Mouse (Mus musculus) hindbrain, embryonic 15.5 days (tissue): ENCODE data around the gene Gm20388. TPM values are rescaled to one million over a fixed set of nuclear protein-coding genes. Genes with fewer than 3 reads are reported as not detected.
A peak's percentile ranks its signal among the peaks of the same experiment; 100 is the strongest.

Experiments
- ATAC-seq: fragments of 200-750 bp; cut with Nextera tagmentation; 2 replicates; pipeline ENCODE4 v1.8.0; 2017; ENCODE audit warnings: low read depth, moderate number of reproducible peaks, moderate TSS enrichment; ENCODE audit not compliant: low FRiP score
- H3K27ac ChIP-seq: fragments of 300-500 bp; sonication (generic); replicated peaks from 2 replicates; pipeline ENCODE4 v1.5.1; 2015; ENCODE audit warnings: mild to moderate bottlenecking, inconsistent platforms
- H3K27me3 ChIP-seq: fragments of 300-500 bp; sonication (generic); 2 replicates; pipeline ENCODE4 v1.6.1; 2015; ENCODE audit warnings: control low read depth, inconsistent platforms
- H3K36me3 ChIP-seq: fragments of 300-500 bp; sonication (generic); 2 replicates; pipeline ENCODE4 v1.6.1; 2015; ENCODE audit warnings: control low read depth, inconsistent platforms
- H3K4me1 ChIP-seq: fragments of 300-500 bp; sonication (generic); replicated peaks from 2 replicates; pipeline ENCODE4 v1.6.1; 2015; ENCODE audit warnings: control low read depth, inconsistent platforms
- H3K4me2 ChIP-seq: fragments of 300-500 bp; sonication (generic); 2 replicates; pipeline ENCODE4 v1.6.1; 2015; ENCODE audit warnings: moderate library complexity, mild to moderate bottlenecking, inconsistent platforms
- H3K4me3 ChIP-seq: fragments of 300-500 bp; sonication (generic); 2 replicates; pipeline ENCODE4 v1.5.1; 2015; ENCODE audit warnings: mild to moderate bottlenecking, inconsistent platforms
- H3K9ac ChIP-seq: fragments of 300-500 bp; sonication (generic); 2 replicates; pipeline ENCODE4 v1.6.1; 2015; ENCODE audit warnings: inconsistent platforms
- H3K9me3 ChIP-seq: fragments of 300-500 bp; sonication (generic); 2 replicates; pipeline ENCODE4 v1.6.1; 2016; ENCODE audit warnings: control low read depth, inconsistent platforms
- WGBS: fragments of 180-500 bp; shearing (Covaris S2); methylation state at CpG from one replicate; pipeline ENCODE4 v1.1.7; 2015; 5-methylcytosine and 5-hydroxymethylcytosine counted together
- polyA plus RNA-seq: library from polyadenylated mRNA; unstranded; fragments of >200 nt; fragmentation: Nextera tagmentation; extraction: Ambion mirVana; gene quantifications from 2 replicates; pipeline ENCODE4 v1.2.1, GENCODE M21; 2015

Gene Gm20388
- polyA plus RNA-seq, 1 experiment from 2014 or later = 5.4 TPM

DNA sequence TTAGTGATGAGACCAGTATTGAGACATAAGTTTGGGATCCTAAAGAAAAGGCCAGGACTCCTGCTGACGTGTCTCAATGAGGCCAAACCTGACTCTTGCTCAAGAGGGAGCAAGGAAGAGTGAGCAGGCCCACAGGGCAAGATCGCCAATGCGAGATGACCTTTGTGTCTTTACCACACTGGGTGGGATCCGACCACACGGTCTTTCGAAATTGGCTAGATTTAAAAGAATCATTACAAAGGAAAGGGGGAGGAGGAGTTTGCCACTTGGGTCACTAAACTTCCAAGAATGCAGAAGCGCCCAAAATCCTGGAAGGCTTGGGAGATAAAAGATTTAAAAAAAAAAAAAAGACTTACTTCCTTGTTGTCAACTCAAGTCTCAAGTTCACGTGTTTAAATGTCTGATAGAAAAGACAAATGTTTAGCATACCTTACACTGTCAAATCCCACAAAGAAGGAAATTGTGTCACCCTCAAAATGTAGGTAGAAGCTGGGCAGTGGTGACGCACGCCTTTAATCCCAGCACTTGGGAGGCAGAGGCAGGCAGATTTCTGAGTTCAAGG, 1936.7 kb downstream of the Gm20388 start:
- no peaks in the 10 kb centered on the region for H3K36me3 ChIP-seq
- no peak overlapping the region for H3K4me3 ChIP-seq
- no peaks in the 10 kb centered on the region for H3K9me3 ChIP-seq
- no peak overlapping the region for H3K4me2 ChIP-seq
- WGBS = 69% methylated on average over 10 of the region's 10 CpGs
- H3K27me3 ChIP-seq = no peaks in the 10 kb centered on the region
- no peak overlapping the region for H3K9ac ChIP-seq
- peaks cover 16% of the 10 kb centered on the region for H3K4me1 ChIP-seq
- ATAC-seq = no peak
- H3K27ac ChIP-seq = no peak overlapping the region

DNA sequence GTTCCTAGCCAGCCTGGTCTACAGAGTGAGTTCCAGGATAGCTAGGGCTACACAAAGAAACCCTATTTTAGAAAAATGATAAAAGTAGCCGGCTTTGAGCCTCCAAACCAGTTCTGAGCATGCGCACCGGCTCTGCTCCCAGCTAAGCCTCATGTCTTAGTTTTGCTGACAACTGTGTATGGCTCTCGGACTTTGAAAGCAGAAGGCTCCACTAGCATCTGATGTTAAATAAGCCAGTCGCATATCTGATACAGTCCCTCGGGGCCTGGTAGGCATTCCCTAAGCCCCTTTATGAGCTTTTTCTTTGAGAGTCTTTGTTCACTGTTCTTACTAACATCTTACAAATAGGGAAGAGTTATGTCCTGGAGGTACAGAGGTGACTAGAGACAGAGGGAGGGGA, 1937.3 kb downstream of the Gm20388 start:
- Histone ChIP-seq H3K4me1 (peaks cover 16% of the 10 kb centered on the region), H3K27ac (no peak overlapping the region)
- 68% methylated on average over 6 of the region's 6 CpGs for WGBS

DNA sequence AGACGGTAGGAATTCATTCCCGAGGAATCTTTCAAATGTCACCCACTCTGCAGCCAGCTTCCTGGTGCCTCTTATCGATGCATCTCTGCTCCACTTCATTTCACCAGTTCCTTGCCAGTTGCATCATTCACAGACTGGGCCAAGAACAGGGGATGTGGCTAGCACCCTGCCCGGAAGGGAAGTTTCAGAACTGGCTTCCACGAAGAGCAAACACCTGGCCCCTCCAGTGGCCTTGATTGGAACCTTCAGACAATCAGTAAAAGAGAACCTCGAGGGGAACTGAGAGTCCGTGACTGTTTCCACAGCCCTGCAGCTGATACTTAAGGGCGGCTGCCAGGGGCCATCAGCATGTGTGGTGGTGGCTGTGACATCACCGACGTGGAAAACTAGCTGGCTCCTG, 1937.9 kb downstream of the Gm20388 start:
- H3K9me3 ChIP-seq = no peaks in the 10 kb centered on the region
- no peaks in the 10 kb centered on the region for H3K36me3 ChIP-seq
- H3K27me3 ChIP-seq = no peaks in the 10 kb centered on the region
- 70% methylated on average over 10 of the region's 10 CpGs for WGBS
- no peak overlapping the region for H3K9ac ChIP-seq
- peaks cover 16% of the 10 kb centered on the region for H3K4me1 ChIP-seq
- no peak for ATAC-seq
- H3K4me2 ChIP-seq = no peak overlapping the region
- no peak overlapping the region for H3K27ac ChIP-seq
- H3K4me3 ChIP-seq = no peak overlapping the region

More for the DNA sequence above, 1937.3 kb downstream of the Gm20388 start:
- no peak for ATAC-seq
- H3K4me2 ChIP-seq = no peak overlapping the region
- no peak overlapping the region for H3K9ac ChIP-seq
- H3K4me3 ChIP-seq = no peak overlapping the region
- no peaks in the 10 kb centered on the region for H3K27me3 ChIP-seq
- H3K36me3 ChIP-seq = no peaks in the 10 kb centered on the region
- no peaks in the 10 kb centered on the region for H3K9me3 ChIP-seq

DNA sequence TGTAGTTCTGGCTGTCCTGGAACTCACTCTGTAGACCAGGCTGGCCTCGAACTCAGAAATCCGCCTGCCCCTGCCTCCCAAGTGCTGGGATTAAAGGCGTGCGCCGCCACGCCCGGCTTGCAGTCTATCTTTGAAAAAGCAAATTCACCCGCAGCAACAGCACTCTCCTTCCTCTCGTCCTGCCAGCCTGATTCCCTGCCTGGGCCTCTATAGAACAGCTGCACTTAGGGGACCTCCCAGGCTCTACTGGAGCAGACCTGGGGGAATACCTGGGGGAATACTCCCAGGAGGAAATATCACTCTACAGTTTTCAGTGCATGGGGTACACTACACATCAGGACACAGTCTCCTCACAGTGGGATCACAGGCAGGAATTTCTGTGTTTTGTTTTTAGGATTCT, 1938.7 kb downstream of the Gm20388 start:
- WGBS = 71% methylated on average over 9 of the region's 9 CpGs
- H3K9me3 ChIP-seq = no peaks in the 10 kb centered on the region
- H3K4me3 ChIP-seq = no peak overlapping the region
- no peak overlapping the region for H3K9ac ChIP-seq
- no peaks in the 10 kb centered on the region for H3K27me3 ChIP-seq
- peaks cover 16% of the 10 kb centered on the region for H3K4me1 ChIP-seq
- no peaks in the 10 kb centered on the region for H3K36me3 ChIP-seq
- no peak overlapping the region for H3K27ac ChIP-seq
- no peak for ATAC-seq
- H3K4me2 ChIP-seq = no peak overlapping the region

DNA sequence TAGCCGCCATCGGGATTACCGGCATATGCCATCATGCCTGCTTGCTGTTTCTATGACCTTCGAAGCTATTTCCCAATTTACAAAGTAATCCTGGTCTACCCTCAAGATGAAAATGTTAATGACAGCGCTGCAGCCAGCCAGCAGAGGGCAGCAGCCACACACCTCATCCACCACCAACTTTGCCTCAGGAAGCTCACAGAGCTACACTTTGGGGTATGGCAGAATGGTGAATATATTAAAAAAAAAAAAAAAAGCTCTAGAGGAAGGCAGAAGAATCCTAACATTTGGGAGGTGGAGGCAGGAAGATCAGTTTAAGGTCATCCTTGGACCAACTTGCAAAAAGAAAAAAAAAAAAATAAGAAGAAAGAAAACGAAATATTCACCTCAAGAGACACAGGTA, 1939.4 kb downstream of the Gm20388 start:
- H3K36me3 ChIP-seq = no peaks in the 10 kb centered on the region
- peaks cover 16% of the 10 kb centered on the region for H3K4me1 ChIP-seq
- no peak overlapping the region for H3K4me3 ChIP-seq
- H3K27me3 ChIP-seq = no peaks in the 10 kb centered on the region
- no peak overlapping the region for H3K27ac ChIP-seq
- no peak overlapping the region for H3K4me2 ChIP-seq
- WGBS = 14% methylated on average over 6 of the region's 6 CpGs
- no peak overlapping the region for H3K9ac ChIP-seq
- ATAC-seq = no peak
- H3K9me3 ChIP-seq = no peaks in the 10 kb centered on the region

DNA sequence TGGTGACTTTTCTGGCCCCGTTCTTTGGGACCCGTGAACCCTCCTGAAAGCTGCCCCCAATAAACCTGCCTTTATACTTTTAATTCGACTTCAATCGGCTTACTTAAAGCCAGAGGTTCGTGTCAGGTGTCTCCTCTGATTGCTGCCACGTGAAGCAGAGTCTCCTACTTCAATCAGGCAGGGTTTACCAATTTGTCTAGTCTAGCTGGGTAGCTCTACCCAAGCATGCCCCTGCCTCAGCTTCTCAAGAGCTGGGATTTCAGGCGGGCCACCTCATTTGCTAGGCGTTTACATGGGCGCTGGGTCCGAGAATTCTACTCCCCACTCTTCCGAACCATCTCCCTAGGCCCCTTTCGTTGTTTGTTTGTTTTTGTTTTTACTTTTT, 1939.8 kb downstream of the Gm20388 start:
- Histone ChIP-seq H3K27me3 (no peaks in the 10 kb centered on the region), H3K9me3 (no peaks in the 10 kb centered on the region), H3K4me3 (no peak overlapping the region), H3K36me3 (no peaks in the 10 kb centered on the region), H3K4me1 (peaks cover 16% of the 10 kb centered on the region), H3K27ac (no peak overlapping the region), H3K9ac (no peak overlapping the region), H3K4me2 (peak overlapping the region; percentile 46)
- WGBS = 50% methylated on average over 12 of the region's 12 CpGs
- ATAC-seq = no peak

DNA sequence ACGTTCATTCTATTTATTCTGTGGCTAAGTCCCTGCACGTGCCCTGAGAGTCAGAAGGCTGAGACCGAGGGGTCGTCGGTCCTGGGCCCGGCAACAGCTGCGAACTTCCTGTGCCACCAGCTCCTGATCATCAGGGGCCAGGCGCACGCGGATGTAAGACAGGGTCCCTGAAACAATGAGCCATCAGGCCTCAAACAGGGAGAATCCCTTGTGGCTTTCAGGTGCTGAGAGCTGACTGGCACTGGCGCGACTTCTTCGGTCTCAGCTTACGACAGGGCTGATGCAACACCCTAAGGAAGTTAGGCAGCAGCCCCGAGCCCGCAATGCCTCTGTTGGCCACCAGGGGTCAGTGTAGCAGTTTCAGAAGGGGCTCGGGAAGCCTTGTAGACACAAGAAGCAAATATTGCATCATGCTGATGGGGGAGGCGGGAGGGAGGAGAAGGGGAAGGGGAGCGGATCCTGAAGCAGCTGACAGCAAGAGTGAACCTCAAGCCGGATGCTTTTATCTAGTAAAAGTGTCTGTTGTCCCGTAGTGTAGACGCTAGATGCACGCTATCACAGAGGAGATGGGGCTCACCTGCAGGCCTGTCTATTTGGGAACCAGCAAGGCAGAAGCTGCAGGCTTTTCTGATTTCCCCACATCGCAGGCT, 1940.3 kb downstream of the Gm20388 start:
- Histone ChIP-seq H3K27me3 (no peaks in the 10 kb centered on the region), H3K9ac (peak overlapping the region; percentile 41), H3K4me2 (peak overlapping the region; percentile 46), H3K9me3 (no peaks in the 10 kb centered on the region), H3K27ac (0 out of 2 replicates have a peak overlapping the region, but pooled peaks have one; percentile 33), H3K36me3 (no peaks in the 10 kb centered on the region), H3K4me1 (peaks cover 16% of the 10 kb centered on the region), H3K4me3 (peak overlapping the region; percentile 19; the same call in 1 of the 2 replicates)
- 4% methylated on average over 24 of the region's 24 CpGs for WGBS
- ATAC-seq = peak; percentile 76

DNA sequence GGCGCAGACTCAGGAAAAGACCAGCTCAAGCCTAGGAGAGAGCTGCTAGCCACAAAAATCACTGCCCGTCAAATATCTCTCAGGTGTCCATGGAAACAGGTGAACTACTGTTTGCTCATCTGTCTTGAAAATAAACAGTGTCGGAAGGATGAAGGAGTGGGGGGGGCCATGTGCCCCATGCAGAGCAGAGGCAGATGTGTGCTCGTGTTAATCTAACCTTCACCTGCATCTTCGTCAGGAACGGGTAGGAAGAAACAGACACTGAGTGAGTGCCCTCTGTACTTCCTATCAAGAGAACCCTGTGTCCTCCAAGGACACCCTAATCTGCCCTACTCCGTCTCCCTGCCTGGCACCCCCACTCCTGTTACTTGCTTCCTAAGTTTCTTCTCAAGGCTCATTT, 1941.1 kb downstream of the Gm20388 start:
- Histone ChIP-seq H3K4me1 (peaks cover 16% of the 10 kb centered on the region), H3K4me3 (no peak overlapping the region), H3K9me3 (no peaks in the 10 kb centered on the region), H3K27me3 (no peaks in the 10 kb centered on the region), H3K27ac (no peak overlapping the region), H3K4me2 (peak overlapping the region; percentile 46; the same call in 1 of the 2 replicates), H3K9ac (0 out of 2 replicates have a peak overlapping the region, but pooled peaks have one; percentile 41), H3K36me3 (no peaks in the 10 kb centered on the region)
- WGBS = 59% methylated on average over 7 of the region's 7 CpGs
- no peak for ATAC-seq

DNA sequence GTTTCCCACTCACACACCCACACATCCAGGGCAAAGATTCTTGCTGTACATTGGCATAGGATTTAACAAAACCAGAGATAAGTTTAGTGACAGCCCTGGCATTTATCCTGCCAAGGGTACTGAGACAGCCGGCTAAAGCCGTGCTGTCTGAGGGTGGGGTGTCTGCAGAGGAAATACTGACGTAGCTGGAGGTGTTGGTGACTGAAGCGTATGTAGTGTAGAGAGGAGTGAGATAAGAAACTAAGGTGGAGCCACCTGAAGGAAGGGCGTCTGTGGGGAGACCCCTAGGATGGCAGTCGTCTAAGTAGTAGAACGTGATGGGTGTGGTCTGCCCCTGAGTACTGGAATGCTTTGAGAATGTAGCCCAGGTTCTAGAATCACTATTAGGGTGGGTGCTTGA, 1941.8 kb downstream of the Gm20388 start:
- Histone ChIP-seq H3K9ac (no peak overlapping the region), H3K4me3 (no peak overlapping the region), H3K27me3 (no peaks in the 10 kb centered on the region), H3K9me3 (no peaks in the 10 kb centered on the region), H3K36me3 (no peaks in the 10 kb centered on the region), H3K4me2 (no peak overlapping the region), H3K4me1 (peaks cover 16% of the 10 kb centered on the region), H3K27ac (no peak overlapping the region)
- WGBS = 71% methylated on average over 7 of the region's 7 CpGs
- ATAC-seq = no peak

DNA sequence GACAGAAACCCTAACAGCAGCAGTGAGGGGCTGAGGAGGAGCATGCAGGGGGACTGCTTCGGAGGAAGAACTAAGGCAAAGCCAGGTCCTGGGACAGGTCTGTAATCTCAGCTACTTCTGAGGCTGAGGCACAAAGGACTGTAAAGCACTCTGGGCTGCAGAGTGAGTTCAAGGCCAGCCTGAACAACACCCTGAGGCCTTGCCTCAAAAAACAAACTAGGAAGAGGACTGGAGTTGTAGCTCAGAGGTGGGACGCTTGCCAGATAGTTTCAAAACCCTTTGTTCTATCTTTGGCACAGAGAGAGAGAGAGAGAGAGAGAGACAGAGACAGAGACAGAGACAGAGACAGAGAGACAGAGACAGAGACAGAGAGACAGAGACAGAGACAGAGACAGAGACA, 1942.9 kb downstream of the Gm20388 start:
- no peak overlapping the region for H3K27ac ChIP-seq
- no peak for ATAC-seq
- no peak overlapping the region for H3K4me3 ChIP-seq
- no peak overlapping the region for H3K9ac ChIP-seq
- no peaks in the 10 kb centered on the region for H3K36me3 ChIP-seq
- no peak overlapping the region for H3K4me2 ChIP-seq
- H3K4me1 ChIP-seq = peaks cover 16% of the 10 kb centered on the region
- no peaks in the 10 kb centered on the region for H3K9me3 ChIP-seq
- no peaks in the 10 kb centered on the region for H3K27me3 ChIP-seq
- 95% methylated on average over 2 of the region's 2 CpGs for WGBS

DNA sequence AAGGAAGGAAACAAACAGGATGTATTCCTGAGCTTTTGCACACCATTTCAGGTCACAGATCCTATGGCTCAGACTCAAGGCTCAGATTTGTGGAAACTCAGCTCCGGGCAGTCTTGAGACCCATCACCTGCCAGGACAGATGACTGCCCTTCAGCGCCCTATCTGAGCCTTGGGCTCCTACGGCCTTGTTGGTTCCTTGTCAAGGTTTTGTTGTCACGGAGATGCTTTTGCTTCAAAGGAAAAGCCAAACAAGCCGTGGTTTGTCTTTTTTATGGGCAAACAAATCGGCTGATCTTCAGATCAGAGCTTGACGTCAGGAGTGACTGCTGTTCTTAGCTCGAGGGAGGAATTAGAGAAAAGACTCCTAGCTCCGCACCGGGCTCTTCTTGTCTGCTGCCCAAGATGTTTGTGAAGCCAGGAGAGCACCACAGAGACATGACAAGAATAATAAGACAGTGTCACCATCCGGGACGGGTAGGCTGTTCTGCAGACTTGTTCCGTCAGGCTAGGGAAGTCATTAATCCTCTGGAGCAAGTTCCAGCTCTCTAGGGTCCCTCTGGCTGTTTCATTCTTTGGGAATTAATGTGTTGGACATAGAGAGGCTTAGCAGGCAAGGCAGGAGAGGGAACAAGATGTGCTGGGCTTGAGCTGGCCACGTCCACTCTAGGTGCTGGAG, 1945.6 kb downstream of the Gm20388 start:
- Histone ChIP-seq H3K27ac (no peak overlapping the region), H3K4me2 (no peak overlapping the region), H3K9ac (no peak overlapping the region), H3K36me3 (no peaks in the 10 kb centered on the region), H3K27me3 (no peaks in the 10 kb centered on the region), H3K4me3 (no peak overlapping the region), H3K9me3 (no peaks in the 10 kb centered on the region), H3K4me1 (peaks cover 5% of the 10 kb centered on the region)
- ATAC-seq = no peak
- 82% methylated on average over 14 of the region's 14 CpGs for WGBS

DNA sequence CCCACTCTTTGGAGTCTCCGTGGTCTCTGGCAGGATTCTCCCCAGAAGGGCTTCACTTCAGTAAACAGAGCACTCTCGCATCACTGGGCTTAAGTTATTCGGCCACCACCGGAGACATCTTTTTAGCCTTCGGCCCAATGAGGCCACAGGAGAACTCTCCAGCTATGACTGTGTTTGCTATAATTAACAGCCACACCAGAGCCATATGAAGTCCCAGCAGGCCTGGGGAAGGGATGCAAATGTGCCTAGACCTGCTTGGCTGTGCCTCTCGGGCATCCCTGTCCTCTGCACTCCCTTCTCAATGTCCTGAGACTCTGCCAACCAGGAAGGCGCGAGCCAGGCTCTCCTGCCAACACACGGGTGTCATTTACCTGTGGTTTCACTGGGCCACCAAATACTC, 1946.7 kb downstream of the Gm20388 start:
- Histone ChIP-seq H3K4me3 (no peak overlapping the region), H3K4me1 (no peaks in the 10 kb centered on the region), H3K9me3 (no peaks in the 10 kb centered on the region), H3K9ac (no peak overlapping the region), H3K36me3 (no peaks in the 10 kb centered on the region), H3K27ac (no peak overlapping the region), H3K4me2 (no peak overlapping the region), H3K27me3 (no peaks in the 10 kb centered on the region)
- 39% methylated on average over 9 of the region's 9 CpGs for WGBS
- no peak for ATAC-seq
